9 mouse cellular contexts compared by ENCODE assay signal in the genomic region with DNA sequence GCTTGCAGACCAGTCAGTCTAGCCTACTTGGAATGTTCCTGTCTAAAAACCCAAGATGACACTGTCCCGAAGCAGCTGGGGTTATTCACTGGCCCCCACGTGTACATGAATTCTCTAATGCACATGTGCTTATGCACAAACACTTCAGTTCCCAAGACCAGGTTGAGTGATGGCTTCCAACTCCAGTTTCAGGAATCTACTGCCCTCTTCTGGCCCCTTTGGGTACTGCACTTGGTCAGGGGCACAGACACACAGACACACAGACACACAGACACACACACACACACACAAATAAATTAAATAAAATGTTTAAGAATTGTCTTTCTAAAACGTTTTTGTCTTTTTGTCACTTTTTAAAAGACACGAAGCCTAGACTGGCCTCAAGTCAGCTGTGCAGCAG.
A peak's percentile ranks its signal among the peaks of the same experiment; 100 is the strongest.
DNase-seq lines count a peak whose midpoint lies in the region; ATAC-seq and TF ChIP-seq lines count a peak whose summit lies in the region.
"Had no signal": no experiment of that assay in that cellular context is flagged by ENCODE, and none has a peak within 500 bp of the region (broad histone marks: within the 10 kb centered on the region; RNA-seq: fewer than 3 reads in every experiment).

No protein-coding gene starts in this region.

- peak; percentile 45 to 73 for DNase-seq in cerebellum, postnatal 14 days
- no peak for DNase-seq in lung, embryonic 14.5 days
- no peak for DNase-seq in lung, postnatal 10 days
- DNase-seq in kidney, postnatal 4 days = peak; percentile 47 to 57
- DNase-seq in thymus, postnatal 0 days (ENCODE audit: low spot score) = peak; percentile 22
- no peak for DNase-seq in cerebellum, adult 11 months
- no peak for DNase-seq in layer of hippocampus, adult 18-20 months (ENCODE audit: low spot score in 2 of 2)

- H3K27ac ChIP-seq in lung, embryonic 14.5 days (ENCODE audit: low read depth) = no peak overlapping the region
- H3K27ac ChIP-seq: lung, embryonic 15.5 days had no signal

- H3K4me2 ChIP-seq in lung, embryonic 14.5 days = no peak overlapping the region
- H3K4me2 ChIP-seq: lung, embryonic 15.5 days had no signal

- peaks cover 4% of the 10 kb centered on the region; the same call in 1 of the 2 replicates for H3K9me3 ChIP-seq in lung, embryonic 14.5 days (ENCODE audit: low read depth, low read length)
- H3K9me3 ChIP-seq: lung, embryonic 15.5 days had no signal

- peak; percentile 74 for TF ChIP-seq CTCF in lung, embryonic 14.5 days (IDR thresholded peaks at IDR 0.05; ENCODE audit: low read depth)

- H3K27me3 ChIP-seq in lung, embryonic 14.5 days (ENCODE audit: insufficient read depth, low read length) = no peaks in the 10 kb centered on the region
- H3K27me3 ChIP-seq: lung, embryonic 15.5 days had no signal

- no peak overlapping the region for H3K4me3 ChIP-seq in lung, embryonic 14.5 days (ENCODE audit: low read depth, low read length)
- H3K4me3 ChIP-seq: lung, embryonic 15.5 days had no signal

- no peaks in the 10 kb centered on the region for H3K36me3 ChIP-seq in lung, embryonic 14.5 days (ENCODE audit: insufficient read depth)
- H3K36me3 ChIP-seq: lung, embryonic 15.5 days had no signal

- no peak overlapping the region for H3K9ac ChIP-seq in lung, embryonic 14.5 days
- H3K9ac ChIP-seq: lung, embryonic 15.5 days had no signal

- WGBS in lung, embryonic 14.5 days = 64% methylated on average over 4 of the region's 4 CpGs

- 0 out of 2 replicates have a peak, but pooled peaks cover 12% of the 10 kb centered on the region for H3K4me1 ChIP-seq in lung, embryonic 14.5 days (ENCODE audit: insufficient read depth)

- no peak for ATAC-seq in cerebellum, adult (ENCODE audit: insufficient number of reproducible peaks, low FRiP score, low TSS enrichment)
- no peak for ATAC-seq in lung, embryonic 14.5 days (ENCODE audit: insufficient read depth)

Comparison
In these comparisons a context has a peak if more than half of its experiments do, and no peak if none do; other contexts are left out.
1. DNase-seq: peak in cerebellum, postnatal 14 days (2 of 2), kidney, postnatal 4 days (2 of 2) and thymus, postnatal 0 days (single experiment); none in lung, embryonic 14.5 days (single experiment), lung, postnatal 10 days (single experiment), cerebellum, adult 11 months (single experiment) and layer of hippocampus, adult 18-20 months (0 of 2).